Comparison of ENCODE assay signal across 18 mouse cellular contexts in the genomic region with DNA sequence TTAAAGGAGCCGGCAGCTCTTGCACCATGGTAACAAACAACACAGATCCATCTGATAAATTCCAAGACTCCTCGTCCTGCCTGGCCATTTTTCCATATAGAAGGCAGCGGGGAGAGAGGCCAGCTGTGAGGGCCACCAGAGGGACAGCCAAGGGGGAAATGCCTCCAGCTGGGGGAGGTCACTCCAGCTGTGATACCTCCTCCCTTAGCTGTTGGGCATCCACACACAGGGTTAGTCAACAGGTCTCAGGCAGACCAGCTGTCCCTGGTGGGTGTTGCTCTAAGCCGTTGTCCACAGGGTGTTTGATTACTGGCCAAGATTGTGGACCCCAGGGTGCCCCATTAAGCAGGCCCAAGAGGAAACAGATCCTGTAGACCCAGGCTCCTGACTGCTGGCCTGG.
DNase-seq lines count a peak whose midpoint lies in the region; ATAC-seq and TF ChIP-seq lines count a peak whose summit lies in the region.
"Had no signal": no experiment of that assay in that cellular context is flagged by ENCODE, and none has a peak within 500 bp of the region (broad histone marks: within the 10 kb centered on the region; RNA-seq: fewer than 3 reads in every experiment).

No protein-coding gene starts in this region.

- TF ChIP-seq CTCF in intestine, postnatal 0 days (IDR thresholded peaks at IDR 0.05; ENCODE audit: low read depth), result no peak

- peak overlapping the region; percentile 77; the same call in 1 of the 2 replicates for H3K27ac ChIP-seq in intestine, embryonic 14.5 days (ENCODE audit: low read depth)
- H3K27ac ChIP-seq in intestine, postnatal 0 days (ENCODE audit: low read depth, low read length), result no peak overlapping the region
- H3K27ac ChIP-seq in lung, embryonic 15.5 days, result peak overlapping the region; percentile 58; the same call in 1 of the 2 replicates
- H3K27ac ChIP-seq in embryonic facial prominence, embryonic 14.5 days (replicated peaks; ENCODE audit: low read depth, low read length), result no peak overlapping the region
- H3K27ac ChIP-seq in stomach, embryonic 14.5 days (ENCODE audit: low read length), result peak overlapping the region; percentile 76; the same call in 1 of the 2 replicates
- H3K27ac ChIP-seq in hindbrain, embryonic 14.5 days, result no peak overlapping the region
- H3K27ac ChIP-seq: layer of hippocampus, adult 2 months; left cerebral cortex, adult 2 months; limb, embryonic 15.5 days had no signal

- H3K4me2 ChIP-seq in intestine, embryonic 14.5 days (ENCODE audit: low read length), result no peak overlapping the region
- H3K4me2 ChIP-seq in intestine, postnatal 0 days (replicated peaks; ENCODE audit: low read depth), result no peak overlapping the region
- H3K4me2 ChIP-seq in lung, embryonic 15.5 days, result no peak overlapping the region
- H3K4me2 ChIP-seq in embryonic facial prominence, embryonic 14.5 days (ENCODE audit: low read depth, low read length), result no peak overlapping the region
- no peak overlapping the region for H3K4me2 ChIP-seq in stomach, embryonic 14.5 days (replicated peaks; ENCODE audit: low read depth, low read length)
- H3K4me2 ChIP-seq in hindbrain, embryonic 14.5 days (replicated peaks), result no peak overlapping the region
- H3K4me2 ChIP-seq: limb, embryonic 15.5 days; midbrain, embryonic 11.5 days had no signal

- H3K27me3 ChIP-seq in intestine, embryonic 14.5 days (replicated peaks; ENCODE audit: control insufficient read depth, insufficient read depth, low read length), result no peaks in the 10 kb centered on the region
- no peaks in the 10 kb centered on the region for H3K27me3 ChIP-seq in intestine, postnatal 0 days (replicated peaks; ENCODE audit: control insufficient read depth, insufficient read depth, low read length)
- no peaks in the 10 kb centered on the region for H3K27me3 ChIP-seq in lung, embryonic 15.5 days
- no peaks in the 10 kb centered on the region for H3K27me3 ChIP-seq in embryonic facial prominence, embryonic 14.5 days (replicated peaks; ENCODE audit: control insufficient read depth, insufficient read depth, low read length)
- no peaks in the 10 kb centered on the region for H3K27me3 ChIP-seq in stomach, embryonic 14.5 days (ENCODE audit: control insufficient read depth, insufficient read depth, low read length)
- no peaks in the 10 kb centered on the region for H3K27me3 ChIP-seq in hindbrain, embryonic 14.5 days (ENCODE audit: control insufficient read depth, insufficient read depth, low read length)

- 19% methylated on average over 4 of the region's 4 CpGs for WGBS in intestine, embryonic 14.5 days
- WGBS in intestine, postnatal 0 days, result 35% methylated on average over 4 of the region's 4 CpGs
- 23% methylated on average over 4 of the region's 4 CpGs for WGBS in lung, embryonic 15.5 days
- 29% methylated on average over 3 of the region's 4 CpGs for WGBS in embryonic facial prominence, embryonic 14.5 days
- WGBS in stomach, embryonic 14.5 days, result 13% methylated on average over 4 of the region's 4 CpGs
- 51% methylated on average over 4 of the region's 4 CpGs for WGBS in hindbrain, embryonic 14.5 days

- DNase-seq in intestine, embryonic 14.5 days (ENCODE audit: low spot score), result no peak
- DNase-seq in lung, postnatal 25 days (ENCODE audit: low spot score), result no peak
- DNase-seq in embryonic facial prominence, embryonic 14.5 days (ENCODE audit: low spot score), result no peak
- DNase-seq in cerebellum, postnatal 10 days, result no peak
- no peak for DNase-seq in hindbrain, embryonic 14.5 days (ENCODE audit: low spot score)
- DNase-seq: adrenal gland, adult 2 months; cerebellum, adult 11 months; cerebellum, postnatal 36 days; liver, postnatal 0 days; thymus, adult 18-20 months had no signal

- no peak overlapping the region for H3K4me3 ChIP-seq in intestine, embryonic 14.5 days (ENCODE audit: low read depth, low read length)
- no peak overlapping the region for H3K4me3 ChIP-seq in intestine, postnatal 0 days (ENCODE audit: low read depth, low read length)
- H3K4me3 ChIP-seq in lung, embryonic 15.5 days, result no peak overlapping the region
- H3K4me3 ChIP-seq in embryonic facial prominence, embryonic 14.5 days (ENCODE audit: low read depth, low read length), result no peak overlapping the region
- H3K4me3 ChIP-seq in stomach, embryonic 14.5 days (ENCODE audit: low read depth, low read length), result no peak overlapping the region
- H3K4me3 ChIP-seq in hindbrain, embryonic 14.5 days (replicated peaks; ENCODE audit: low read length), result no peak overlapping the region
- H3K4me3 ChIP-seq: layer of hippocampus, adult 2 months; left cerebral cortex, adult 2 months; limb, embryonic 15.5 days had no signal

- no peaks in the 10 kb centered on the region for H3K9me3 ChIP-seq in intestine, embryonic 14.5 days (ENCODE audit: control insufficient read depth, low read length)
- no peaks in the 10 kb centered on the region for H3K9me3 ChIP-seq in intestine, postnatal 0 days (ENCODE audit: control insufficient read depth)
- H3K9me3 ChIP-seq in lung, embryonic 15.5 days, result no peaks in the 10 kb centered on the region
- no peaks in the 10 kb centered on the region for H3K9me3 ChIP-seq in embryonic facial prominence, embryonic 14.5 days (ENCODE audit: control insufficient read depth, low read length)
- no peaks in the 10 kb centered on the region for H3K9me3 ChIP-seq in stomach, embryonic 14.5 days (ENCODE audit: control insufficient read depth, low read depth, low read length)
- H3K9me3 ChIP-seq in hindbrain, embryonic 14.5 days (ENCODE audit: control insufficient read depth, low read length), result no peaks in the 10 kb centered on the region
- H3K9me3 ChIP-seq: limb, embryonic 15.5 days had no signal

- no peak overlapping the region for H3K9ac ChIP-seq in intestine, embryonic 14.5 days (ENCODE audit: low read length)
- H3K9ac ChIP-seq in intestine, postnatal 0 days (ENCODE audit: low read depth, low read length), result no peak overlapping the region
- no peak overlapping the region for H3K9ac ChIP-seq in lung, embryonic 15.5 days
- H3K9ac ChIP-seq in embryonic facial prominence, embryonic 14.5 days (ENCODE audit: low read depth, low read length), result no peak overlapping the region
- no peak overlapping the region for H3K9ac ChIP-seq in stomach, embryonic 14.5 days (replicated peaks; ENCODE audit: low read depth, low read length)
- H3K9ac ChIP-seq in hindbrain, embryonic 14.5 days, result no peak overlapping the region
- H3K9ac ChIP-seq: limb, embryonic 15.5 days; liver, postnatal 0 days had no signal

- ATAC-seq in intestine, embryonic 14.5 days (replicated peaks; ENCODE audit: low FRiP score, low TSS enrichment, low read depth), result no peak
- ATAC-seq in intestine, postnatal 0 days, result no peak
- peak; percentile 74 for ATAC-seq in lung, embryonic 15.5 days (ENCODE audit: borderline replicate concordance, extremely low read depth, low FRiP score, low TSS enrichment)
- ATAC-seq in embryonic facial prominence, embryonic 14.5 days (ENCODE audit: low read depth), result 0 out of 2 replicates have a peak, but pooled peaks have one; percentile 9
- ATAC-seq in stomach, embryonic 14.5 days (ENCODE audit: insufficient number of reproducible peaks, insufficient read depth, low FRiP score, low read depth), result 0 out of 2 replicates have a peak, but pooled peaks have one; percentile 46
- no peak for ATAC-seq in hindbrain, embryonic 14.5 days (ENCODE audit: low FRiP score)
- ATAC-seq: hindbrain, embryonic 16.5 days; liver, postnatal 0 days had no signal

- no peaks in the 10 kb centered on the region for H3K36me3 ChIP-seq in intestine, embryonic 14.5 days (ENCODE audit: control insufficient read depth, insufficient read depth, low read length)
- no peaks in the 10 kb centered on the region for H3K36me3 ChIP-seq in intestine, postnatal 0 days (ENCODE audit: control insufficient read depth, insufficient read depth)
- H3K36me3 ChIP-seq in lung, embryonic 15.5 days, result no peaks in the 10 kb centered on the region
- no peaks in the 10 kb centered on the region for H3K36me3 ChIP-seq in embryonic facial prominence, embryonic 14.5 days (ENCODE audit: control insufficient read depth, insufficient read depth, low read length)
- H3K36me3 ChIP-seq in stomach, embryonic 14.5 days (ENCODE audit: control insufficient read depth, insufficient read depth, low read length), result no peaks in the 10 kb centered on the region
- H3K36me3 ChIP-seq in hindbrain, embryonic 14.5 days (replicated peaks; ENCODE audit: control insufficient read depth, insufficient read depth), result no peaks in the 10 kb centered on the region
- H3K36me3 ChIP-seq: limb, embryonic 15.5 days had no signal

- peaks cover 26% of the 10 kb centered on the region for H3K4me1 ChIP-seq in intestine, embryonic 14.5 days (replicated peaks; ENCODE audit: control insufficient read depth, insufficient read depth, low read length)
- H3K4me1 ChIP-seq in intestine, postnatal 0 days (replicated peaks; ENCODE audit: control insufficient read depth, insufficient read depth, low read length), result no peaks in the 10 kb centered on the region
- H3K4me1 ChIP-seq in lung, embryonic 15.5 days, result peaks cover 24% of the 10 kb centered on the region
- H3K4me1 ChIP-seq in embryonic facial prominence, embryonic 14.5 days (ENCODE audit: control insufficient read depth, insufficient read depth, low read length), result peaks cover 13% of the 10 kb centered on the region
- peaks cover 21% of the 10 kb centered on the region for H3K4me1 ChIP-seq in stomach, embryonic 14.5 days (ENCODE audit: control insufficient read depth, insufficient read depth, low read length)
- H3K4me1 ChIP-seq in hindbrain, embryonic 14.5 days (replicated peaks; ENCODE audit: control insufficient read depth, insufficient read depth, low read length), result no peaks in the 10 kb centered on the region

Comparison
In these comparisons a context has a peak if more than half of its experiments do, and no peak if none do; other contexts are left out.
1. H3K27ac ChIP-seq: peak in intestine, embryonic 14.5 days (single experiment), lung, embryonic 15.5 days (single experiment) and stomach, embryonic 14.5 days (single experiment); none in intestine, postnatal 0 days (single experiment), embryonic facial prominence, embryonic 14.5 days (single experiment) and hindbrain, embryonic 14.5 days (single experiment).
2. ATAC-seq: peak in lung, embryonic 15.5 days (single experiment), embryonic facial prominence, embryonic 14.5 days (single experiment) and stomach, embryonic 14.5 days (single experiment); none in intestine, embryonic 14.5 days (single experiment), intestine, postnatal 0 days (single experiment) and hindbrain, embryonic 14.5 days (single experiment).